Mouse (Mus musculus) embryo, embryonic 11.5 days (tissue): ENCODE data around the gene Actl6a.
"Not testable (repeated sequence)": the region's sequence is repeated elsewhere in the genome, so short reads cannot be mapped to it uniquely, and the experiment has no call there.

ENCODE experiments used
- DNase-seq: peaks from one replicate; pipeline ENCODE4 v3.0.0-alpha.2; 2012; ENCODE audit warnings: low read depth, low spot score

The Actl6a gene

GRCm38 (mm10) chr3:32694737-32695582 lies 11.1 kb upstream of the Actl6a start:
- DNase-seq: no peak

- no peak for DNase-seq
These were observed 10.5 kb upstream of the Actl6a start for GRCm38 (mm10) chr3:32695583-32695980.

GRCm38 (mm10) chr3:32698228-32698863 lies 7.8 kb upstream of the Actl6a start:
- peak; percentile 72 for DNase-seq

- DNase-seq: not testable (repeated sequence)
These were observed 2.1 kb upstream of the Actl6a start for GRCm38 (mm10) chr3:32704021-32704420.

GRCm38 (mm10) chr3:32704632-32705031 lies 1.5 kb upstream of the Actl6a start:
- not testable (repeated sequence) for DNase-seq

GRCm38 (mm10) chr3:32708052-32708367 lies 1.9 kb downstream of the Actl6a start:
- no peak for DNase-seq

- DNase-seq: peak; percentile 98
These were observed 2.5 kb downstream of the Actl6a start for GRCm38 (mm10) chr3:32708368-32709231.

GRCm38 (mm10) chr3:32709388-32709787 lies 3.3 kb downstream of the Actl6a start:
- no peak for DNase-seq

- no peak for DNase-seq
These were observed 7.6 kb downstream of the Actl6a start for GRCm38 (mm10) chr3:32713711-32714110.

- DNase-seq: not testable (repeated sequence)
These were observed 11.3 kb downstream of the Actl6a start for GRCm38 (mm10) chr3:32717403-32717802.

GRCm38 (mm10) chr3:32718271-32718670 lies 12.2 kb downstream of the Actl6a start:
- no peak for DNase-seq

GRCm38 (mm10) chr3:32724191-32724590 lies 18.1 kb downstream of the Actl6a start:
- no peak for DNase-seq

GRCm38 (mm10) chr3:32725951-32726350 lies 19.9 kb downstream of the Actl6a start:
- DNase-seq: no peak

GRCm38 (mm10) chr3:32727861-32728260 lies 21.8 kb downstream of the Actl6a start:
- no peak for DNase-seq

- peak; percentile 96 for DNase-seq
These were observed 30.4 kb downstream of the Actl6a start, which contains the start of gene Ndufb5 for GRCm38 (mm10) chr3:32736244-32737171. Gene Ndufb5 (plus strand): TSS chr3:32736990.

- DNase-seq: no peak
These were observed 31.1 kb downstream of the Actl6a start, which contains the start of gene Mrpl47 for GRCm38 (mm10) chr3:32737172-32737655. Gene Mrpl47 (minus strand): TSS chr3:32737605.

GRCm38 (mm10) chr3:32738549-32738948 lies 32.5 kb downstream of the Actl6a start:
- DNase-seq: no peak

GRCm38 (mm10) chr3:32742276-32742780 lies 36.2 kb downstream of the Actl6a start:
- DNase-seq: no peak

- no peak for DNase-seq
These were observed 38.9 kb downstream of the Actl6a start for GRCm38 (mm10) chr3:32745001-32745400.

GRCm38 (mm10) chr3:32745426-32745825 lies 39.3 kb downstream of the Actl6a start:
- not testable (repeated sequence) for DNase-seq
